Mouse (Mus musculus) midbrain, embryonic 16.5 days (tissue): ENCODE data around the gene Sgtb. TPM values are rescaled to one million over a fixed set of nuclear protein-coding genes. Genes with fewer than 3 reads are reported as not detected.
A peak's percentile ranks its signal among the peaks of the same experiment; 100 is the strongest.

Experiments used
- ATAC-seq: fragments of 200-750 bp; cut with Nextera tagmentation; 2 replicates; pipeline ENCODE4 v1.8.0; 2017; ENCODE audit warnings: moderate TSS enrichment
- H3K27ac ChIP-seq: fragments of 300-500 bp; sonication (generic); 2 replicates; pipeline ENCODE4 v1.5.1; 2014; ENCODE audit warnings: mild to moderate bottlenecking, low read length, mixed read lengths
- H3K27me3 ChIP-seq: fragments of 300-500 bp; sonication (generic); 2 replicates; pipeline ENCODE4 v1.6.1; 2014; ENCODE audit warnings: low read depth, low read length, mixed read lengths; ENCODE audit not compliant: control insufficient read depth, insufficient read depth
- H3K36me3 ChIP-seq: fragments of 300-500 bp; sonication (generic); 2 replicates; pipeline ENCODE4 v1.6.1; 2014; ENCODE audit warnings: mild to moderate bottlenecking, low read length, moderate library complexity, mixed read lengths; ENCODE audit not compliant: control insufficient read depth, insufficient read depth
- H3K4me1 ChIP-seq: fragments of 300-500 bp; sonication (generic); 2 replicates; pipeline ENCODE4 v1.6.1; 2014; ENCODE audit warnings: mild to moderate bottlenecking, low read length, mixed read lengths; ENCODE audit not compliant: control insufficient read depth, insufficient read depth
- H3K4me2 ChIP-seq: fragments of 300-500 bp; sonication (generic); 2 replicates; pipeline ENCODE4 v1.6.1; 2014; ENCODE audit warnings: mild to moderate bottlenecking, low read length, mixed read lengths
- H3K4me3 ChIP-seq: fragments of 300-500 bp; sonication (generic); 2 replicates; pipeline ENCODE4 v1.5.1; 2014; ENCODE audit warnings: low read depth, mild to moderate bottlenecking, low read length, moderate library complexity, mixed read lengths
- H3K9ac ChIP-seq: fragments of 300-500 bp; sonication (generic); 2 replicates; pipeline ENCODE4 v1.6.1; 2014; ENCODE audit warnings: low read depth, low read length, mixed read lengths
- H3K9me3 ChIP-seq: fragments of 300-500 bp; sonication (generic); replicated peaks from 2 replicates; pipeline ENCODE4 v1.6.1; 2014; ENCODE audit warnings: mild to moderate bottlenecking, low read length, mixed read lengths; ENCODE audit not compliant: control insufficient read depth, poor library complexity, severe bottlenecking
- WGBS: fragments of 180-500 bp; shearing (Covaris S2); extraction: QIAGEN DNeasy Blood & Tissue Kit; methylation state at CpG from one replicate; pipeline ENCODE4 v1.1.7; 2014; 5-methylcytosine and 5-hydroxymethylcytosine counted together
- polyA plus RNA-seq: library from polyadenylated mRNA; unstranded; fragments of >200 nt; fragmentation: Nextera tagmentation; extraction: Ambion mirVana; gene quantifications from 2 replicates; pipeline ENCODE4 v1.2.1, GENCODE M21; 2015

The Sgtb gene
- polyA plus RNA-seq, 1 experiment from 2014 or later = 29.1 TPM

- Histone ChIP-seq H3K27me3 (no peaks in the 10 kb centered on the region), H3K4me3 (no peak overlapping the region), H3K4me2 (no peak overlapping the region), H3K36me3 (peaks cover 6% of the 10 kb centered on the region; the same call in 1 of the 2 replicates), H3K27ac (no peak overlapping the region), H3K4me1 (no peaks in the 10 kb centered on the region), H3K9ac (no peak overlapping the region), H3K9me3 (peaks cover 4% of the 10 kb centered on the region)
- 91% methylated on average over 4 of the region's 4 CpGs for WGBS
- no peak for ATAC-seq
Measured at GRCm38 (mm10) chr13:104100416-104100815, 9.1 kb upstream of the Sgtb start.

DNA sequence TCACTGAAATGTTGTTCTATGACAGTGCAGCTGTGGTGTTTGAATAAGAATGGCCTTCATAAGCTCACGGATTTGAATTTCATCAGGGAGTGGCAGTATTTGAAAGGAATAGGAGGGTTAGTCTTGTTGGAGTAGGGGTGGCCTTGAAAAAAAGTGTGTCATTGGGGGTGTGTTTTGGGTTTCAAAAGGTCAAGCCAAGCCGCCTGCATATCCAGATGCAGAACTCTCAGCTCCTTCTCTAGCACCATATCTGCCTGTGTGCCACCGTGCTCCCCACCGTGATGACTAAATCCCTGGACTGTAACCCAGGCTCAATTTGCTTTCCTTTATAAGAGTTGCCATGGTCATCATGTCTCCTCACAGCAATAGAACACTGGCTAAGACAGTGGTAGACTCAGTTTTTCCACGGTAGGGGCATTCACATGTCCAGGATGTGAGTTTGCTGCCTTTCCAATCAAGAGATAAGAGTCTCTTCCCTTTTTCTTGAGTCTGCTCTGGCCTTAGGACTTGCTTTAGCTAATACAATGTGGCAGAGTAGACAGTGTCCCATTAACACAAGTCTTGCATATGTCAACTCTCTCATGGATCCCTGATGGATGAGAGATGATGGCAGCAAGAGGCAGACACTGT, 7.8 kb upstream of the Sgtb start:
- no peak for ATAC-seq
- Histone ChIP-seq H3K9ac (no peak overlapping the region), H3K27ac (no peak overlapping the region), H3K36me3 (peaks cover 10% of the 10 kb centered on the region; the same call in 1 of the 2 replicates), H3K27me3 (no peaks in the 10 kb centered on the region), H3K4me1 (peaks cover 2% of the 10 kb centered on the region; the same call in 1 of the 2 replicates), H3K4me2 (no peak overlapping the region), H3K9me3 (peaks cover 4% of the 10 kb centered on the region), H3K4me3 (no peak overlapping the region)
- 90% methylated on average over 5 of the region's 5 CpGs for WGBS

GRCm38 (mm10) chr13:104108651-104109287, 772 bp upstream of the Sgtb start:
- Histone ChIP-seq H3K4me1 (peaks cover 26% of the 10 kb centered on the region), H3K9ac (peak overlapping the region; percentile 93), H3K36me3 (peaks cover 11% of the 10 kb centered on the region; the same call in 1 of the 2 replicates), H3K9me3 (peaks cover 4% of the 10 kb centered on the region), H3K4me2 (peak overlapping the region; percentile 80), H3K27ac (peak overlapping the region; percentile 90), H3K27me3 (no peaks in the 10 kb centered on the region), H3K4me3 (peak overlapping the region; percentile 93)
- WGBS = under 1% methylated on average over 24 of the region's 24 CpGs
- peak; percentile 11; the same call in 1 of the 2 replicates for ATAC-seq

GRCm38 (mm10) chr13:104109816-104110521, 428 bp downstream of the Sgtb start:
- Histone ChIP-seq H3K4me3 (peak overlapping the region; percentile 93), H3K9ac (peak overlapping the region; percentile 93), H3K4me2 (peak overlapping the region; percentile 80), H3K27me3 (no peaks in the 10 kb centered on the region), H3K4me1 (peaks cover 26% of the 10 kb centered on the region), H3K9me3 (no peaks in the 10 kb centered on the region), H3K27ac (peak overlapping the region; percentile 90), H3K36me3 (peaks cover 7% of the 10 kb centered on the region; the same call in 1 of the 2 replicates)
- ATAC-seq = peak; percentile 87
- WGBS = under 1% methylated on average over 38 of the region's 38 CpGs

DNA sequence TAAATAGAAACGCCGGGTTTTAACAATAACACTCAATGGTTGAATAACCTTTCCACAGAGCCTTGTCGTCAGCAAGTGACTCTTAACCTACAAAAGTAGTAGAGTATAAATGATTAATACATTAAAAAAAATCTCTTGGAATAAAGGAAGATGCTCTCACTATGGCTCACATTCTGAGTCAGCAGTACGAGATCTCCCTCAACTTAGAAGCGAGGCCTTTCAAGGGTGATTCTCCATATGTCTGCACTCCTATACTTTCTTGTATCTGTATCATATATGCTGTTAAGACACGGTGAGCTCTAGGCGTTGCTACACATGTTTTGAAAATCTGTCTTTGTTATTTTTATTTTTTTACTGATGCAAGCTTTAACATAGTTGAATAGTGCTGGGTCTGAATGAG, 985 bp downstream of the Sgtb start:
- H3K4me3 ChIP-seq = peak overlapping the region; percentile 93
- H3K9me3 ChIP-seq = no peaks in the 10 kb centered on the region
- H3K4me1 ChIP-seq = peaks cover 26% of the 10 kb centered on the region
- no peak for ATAC-seq
- WGBS = 20% methylated on average over 7 of the region's 7 CpGs
- H3K27ac ChIP-seq = peak overlapping the region; percentile 90
- no peaks in the 10 kb centered on the region for H3K27me3 ChIP-seq
- peaks cover 7% of the 10 kb centered on the region; the same call in 1 of the 2 replicates for H3K36me3 ChIP-seq
- peak overlapping the region; percentile 80 for H3K4me2 ChIP-seq
- peak overlapping the region; percentile 93; the same call in 1 of the 2 replicates for H3K9ac ChIP-seq

DNA sequence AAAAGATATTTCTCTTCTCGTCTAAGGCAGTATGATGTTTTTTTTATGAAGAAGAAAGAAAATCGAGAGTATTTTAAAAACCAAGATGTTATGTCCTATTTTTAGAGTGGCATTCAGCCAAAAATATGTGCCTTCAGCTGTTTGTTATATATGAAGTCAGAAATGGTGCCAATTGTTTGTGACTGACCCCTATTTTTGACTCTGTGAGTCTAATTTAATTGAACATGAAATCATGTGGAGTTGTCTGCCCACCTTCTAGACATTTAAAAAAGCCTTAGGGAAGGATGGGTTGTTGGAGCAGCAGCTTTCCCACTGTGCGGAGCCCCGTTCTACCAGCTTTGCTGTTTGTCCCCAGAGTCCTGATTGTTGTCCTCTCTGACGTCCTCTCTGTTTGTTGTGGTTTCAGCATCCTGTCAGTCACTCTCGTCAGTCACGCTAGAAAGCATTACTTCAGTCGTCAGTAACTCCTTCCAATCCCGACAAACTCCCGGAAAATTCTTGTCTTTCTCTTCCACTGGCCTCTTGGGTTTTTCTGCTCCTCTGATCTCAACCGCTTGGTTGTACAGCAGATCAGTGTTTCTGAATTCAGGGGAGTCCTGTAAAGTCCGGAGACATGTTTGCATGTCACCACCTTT, 2.8 kb downstream of the Sgtb start:
- no peak overlapping the region for H3K9ac ChIP-seq
- H3K4me2 ChIP-seq = peak overlapping the region; percentile 37
- peaks cover 21% of the 10 kb centered on the region for H3K4me1 ChIP-seq
- no peaks in the 10 kb centered on the region for H3K27me3 ChIP-seq
- peaks cover 9% of the 10 kb centered on the region; the same call in 1 of the 2 replicates for H3K36me3 ChIP-seq
- H3K27ac ChIP-seq = no peak overlapping the region
- WGBS = 26% methylated on average over 12 of the region's 12 CpGs
- H3K9me3 ChIP-seq = no peaks in the 10 kb centered on the region
- H3K4me3 ChIP-seq = no peak overlapping the region
- ATAC-seq = no peak

DNA sequence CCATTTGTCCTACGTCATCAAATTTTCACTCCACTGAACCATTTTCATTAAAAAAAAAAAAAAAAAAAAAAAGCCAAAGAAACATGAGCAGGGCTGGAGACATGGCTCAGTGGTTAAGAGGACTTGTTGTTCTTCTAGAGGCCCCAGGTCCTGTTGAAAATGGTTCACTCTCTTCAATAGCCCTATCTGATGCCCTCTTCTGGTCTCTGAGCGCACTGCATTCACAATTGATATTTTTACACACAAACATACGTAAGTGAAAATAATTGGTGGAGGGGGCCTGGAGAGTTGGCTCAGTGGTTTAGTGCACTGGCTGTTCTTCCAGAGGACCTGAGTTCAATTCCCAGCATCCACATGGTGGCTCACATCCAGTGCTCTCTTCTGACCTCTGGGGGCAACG, 4.2 kb downstream of the Sgtb start:
- WGBS = 96% methylated on average over 4 of the region's 4 CpGs

DNA sequence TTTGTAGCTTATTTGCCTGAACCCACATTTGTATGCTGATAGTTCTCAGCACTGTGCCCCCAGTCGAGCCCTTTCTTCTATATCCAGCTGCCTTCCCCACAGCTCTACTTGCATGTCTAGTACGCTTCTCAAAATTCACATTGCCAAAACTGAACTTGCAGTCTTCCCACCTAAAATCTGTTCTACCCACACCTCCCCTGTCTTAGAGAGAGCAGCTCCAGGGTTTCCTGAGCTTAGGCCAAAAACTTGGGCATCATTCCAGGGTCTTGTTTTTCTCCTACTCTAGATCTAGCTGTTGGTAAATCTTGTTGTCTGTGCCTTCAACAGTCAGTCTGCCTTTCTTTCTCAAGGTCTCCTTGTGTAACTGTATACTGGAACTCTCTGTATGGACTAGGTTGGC, 5.3 kb downstream of the Sgtb start:
- no peak overlapping the region for H3K27ac ChIP-seq
- no peak overlapping the region for H3K4me2 ChIP-seq
- no peaks in the 10 kb centered on the region for H3K9me3 ChIP-seq
- H3K9ac ChIP-seq = no peak overlapping the region
- no peak for ATAC-seq
- H3K4me3 ChIP-seq = no peak overlapping the region
- H3K4me1 ChIP-seq = peaks cover 19% of the 10 kb centered on the region
- no peaks in the 10 kb centered on the region for H3K27me3 ChIP-seq
- 97% methylated on average over 2 of the region's 2 CpGs for WGBS
- peaks cover 16% of the 10 kb centered on the region for H3K36me3 ChIP-seq

More for the DNA sequence above, 4.2 kb downstream of the Sgtb start:
- ATAC-seq = no peak
- peaks cover 13% of the 10 kb centered on the region for H3K36me3 ChIP-seq
- H3K27me3 ChIP-seq = no peaks in the 10 kb centered on the region
- no peak overlapping the region for H3K27ac ChIP-seq
- no peaks in the 10 kb centered on the region for H3K9me3 ChIP-seq
- no peak overlapping the region for H3K9ac ChIP-seq
- no peak overlapping the region for H3K4me2 ChIP-seq
- H3K4me1 ChIP-seq = peaks cover 19% of the 10 kb centered on the region
- H3K4me3 ChIP-seq = no peak overlapping the region
